Comparison of ENCODE assay signal across 13 mouse cellular contexts in the genomic region with DNA sequence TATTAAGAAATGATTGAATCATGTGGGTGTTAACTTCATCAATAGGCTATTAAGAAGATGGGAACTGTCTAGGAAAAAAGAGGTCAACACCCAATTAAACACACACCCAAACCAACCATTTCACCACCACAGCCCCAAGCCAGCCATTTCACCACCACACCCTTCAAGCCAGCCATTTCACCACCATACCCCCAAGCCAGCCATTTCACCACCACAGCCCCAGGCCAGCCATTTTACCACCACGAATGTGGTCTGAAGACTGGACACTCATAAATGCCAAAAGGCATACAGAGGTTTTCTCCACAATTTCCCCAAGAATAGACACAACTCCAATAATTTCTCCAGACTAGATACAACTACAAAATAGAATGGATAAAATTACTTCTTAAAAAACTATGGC.
"Had no signal": no experiment of that assay in that cellular context is flagged by ENCODE, and none has a peak within 500 bp of the region (broad histone marks: within the 10 kb centered on the region; RNA-seq: fewer than 3 reads in every experiment).

No protein-coding gene starts in this region.

- DNase-seq: gastrocnemius, adult 2 months; gastrocnemius, postnatal 10 days; gastrocnemius, postnatal 25 days; heart, adult 18-20 months; heart, postnatal 14 days; heart, postnatal 36 days; kidney, adult 11 months; kidney, adult 2 months; kidney, postnatal 10 days; kidney, postnatal 36 days; layer of hippocampus, adult 9-11 months; layer of hippocampus, postnatal 36 days; left cerebral cortex, postnatal 4 days had no signal
